Mouse (Mus musculus) lung, postnatal 0 days (tissue): ENCODE data around the gene Orm3.
"Not testable (repeated sequence)": the region's sequence is repeated elsewhere in the genome, so short reads cannot be mapped to it uniquely, and the experiment has no call there.

Experiments used
- CTCF ChIP-seq: IDR thresholded peaks from 2 replicates; pipeline ENCODE4 v1.5.1; 2016; ENCODE audit warnings: antibody characterized with exemption, mild to moderate bottlenecking
- EP300 ChIP-seq: IDR thresholded peaks from 2 replicates; pipeline ENCODE4 v1.6.1; 2016; ENCODE audit warnings: antibody characterized with exemption, mild to moderate bottlenecking, control low read depth

DNA sequence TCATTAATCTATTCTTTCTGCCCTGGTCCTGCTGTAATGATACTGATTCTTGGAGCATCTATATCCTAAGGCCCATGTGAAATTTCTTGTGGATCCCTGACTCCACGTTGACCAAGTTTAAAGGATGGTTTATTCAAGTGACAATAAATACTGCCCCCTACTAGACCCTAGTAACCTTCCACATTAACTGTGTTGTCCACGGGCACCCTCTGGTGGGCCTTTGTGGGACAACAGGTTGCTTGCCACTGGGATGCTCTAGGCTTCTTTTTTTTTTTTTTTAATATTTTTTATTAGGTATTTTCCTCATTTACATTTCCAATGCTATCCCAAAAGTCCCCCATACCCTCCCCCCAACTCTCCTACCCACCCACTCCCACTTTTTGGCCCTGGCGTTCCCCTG lies 36.4 kb upstream of the Orm3 start:
- TF ChIP-seq CTCF = peak; percentile 79
- not testable (repeated sequence) for TF ChIP-seq EP300
